Mouse (Mus musculus): Measurements from ENCODE around the gene Gm20825. TPM values are rescaled to one million over a fixed set of nuclear protein-coding genes. Genes with fewer than 3 reads are reported as not detected.
"Not testable (repeated sequence)": the region's sequence is repeated elsewhere in the genome, so short reads cannot be mapped to it uniquely, and the experiment has no call there.

Gene Gm20825
- not detected in 2 replicates for polyA plus RNA-seq (2016; fragmentation: Nextera tagmentation; extraction: Ambion mirVana)

GRCm38 (mm10) chrY:8071407-8071806 is at the start of gene Gm20825:
TSS of gene Gm20825 (minus strand) at chrY:8071507.
- 36% methylated on average over 3 of the region's 4 CpGs for WGBS
- H3K27ac ChIP-seq (ENCODE audit: poor library complexity, severe bottlenecking); H3K4me1 ChIP-seq (replicated peaks); H3K4me3 ChIP-seq; ATAC-seq (ENCODE audit: insufficient number of reproducible peaks, low FRiP score); H3K9me3 ChIP-seq (replicated peaks); H3K9ac ChIP-seq; H3K4me2 ChIP-seq; H3K36me3 ChIP-seq; H3K27me3 ChIP-seq (replicated peaks): not testable (repeated sequence)

Other genes with a start within 250 kb of the Gm20825 start
- gene Gm29049, start 74.3 kb downstream of the Gm20825 start, polyA plus RNA-seq (2016; fragmentation: Nextera tagmentation; extraction: Ambion mirVana), result not detected in 2 replicates
- gene Gm20824, start 186.4 kb upstream of the Gm20825 start, polyA plus RNA-seq (2016; fragmentation: Nextera tagmentation; extraction: Ambion mirVana), result not detected in 2 replicates

All from heart, embryonic 12.5 days (tissue).